Mouse (Mus musculus) liver, postnatal 0 days (tissue): ENCODE results near the gene Ing3.

Experiments used
- CTCF ChIP-seq: sonication (generic); IDR thresholded peaks from 2 replicates; pipeline ENCODE4 v1.5.1; 2016; ENCODE audit warnings: antibody characterized with exemption, low read depth
- EP300 ChIP-seq: IDR thresholded peaks from 2 replicates; pipeline ENCODE4 v1.6.1; 2016; ENCODE audit warnings: antibody characterized with exemption, low read depth, mild to moderate bottlenecking

DNA sequence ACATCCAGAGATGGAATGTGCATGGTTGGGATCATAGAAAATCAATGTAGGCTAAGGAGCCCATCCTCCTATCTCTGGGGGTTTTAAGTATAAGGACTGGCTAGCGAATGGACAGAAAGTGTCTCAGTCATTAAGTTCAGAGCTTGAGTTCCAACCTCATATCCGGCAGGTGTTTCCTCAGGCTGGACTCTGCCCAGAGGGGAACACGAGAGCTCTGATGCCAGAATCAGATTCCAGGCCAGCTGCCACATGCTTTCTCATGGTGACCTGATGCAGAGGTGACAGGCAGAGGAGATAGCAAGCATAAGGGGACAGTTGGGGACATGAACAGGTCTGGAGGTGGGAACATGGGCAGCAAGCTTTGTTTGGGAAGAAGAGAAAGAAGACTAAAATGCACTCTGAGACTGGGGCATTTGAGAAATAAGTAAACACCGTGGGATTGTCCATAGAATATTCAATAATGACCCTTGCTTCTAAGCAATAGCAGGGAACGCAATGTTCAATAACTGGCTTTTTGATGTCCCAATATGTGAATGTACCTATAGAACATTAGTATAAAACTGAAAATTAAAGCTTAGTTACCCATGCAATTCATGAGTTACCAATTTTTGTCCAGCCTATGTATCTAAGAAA lies 52.0 kb downstream of the Ing3 start:
- no peak for TF ChIP-seq CTCF
- TF ChIP-seq EP300 = peak; percentile 64
